Mouse (Mus musculus) kidney, adult 2 months (tissue): ENCODE data around the gene Ccdc65.

Experiments
- CTCF ChIP-seq: fragments of 200-500 bp; conservative IDR thresholded peaks from 2 replicates; pipeline ENCODE4 v1.5.1; 2011; ENCODE audit warnings: low read depth, mild to moderate bottlenecking, control low read depth, low read length, moderate library complexity, mixed read lengths; ENCODE audit not compliant: insufficient read depth, insufficient read length
- POLR2A ChIP-seq: fragments of 200-500 bp; IDR thresholded peaks from one replicate; pipeline ENCODE4 v1.6.1; 2011; ENCODE audit warnings: low read depth, low read length, control low read depth

DNA sequence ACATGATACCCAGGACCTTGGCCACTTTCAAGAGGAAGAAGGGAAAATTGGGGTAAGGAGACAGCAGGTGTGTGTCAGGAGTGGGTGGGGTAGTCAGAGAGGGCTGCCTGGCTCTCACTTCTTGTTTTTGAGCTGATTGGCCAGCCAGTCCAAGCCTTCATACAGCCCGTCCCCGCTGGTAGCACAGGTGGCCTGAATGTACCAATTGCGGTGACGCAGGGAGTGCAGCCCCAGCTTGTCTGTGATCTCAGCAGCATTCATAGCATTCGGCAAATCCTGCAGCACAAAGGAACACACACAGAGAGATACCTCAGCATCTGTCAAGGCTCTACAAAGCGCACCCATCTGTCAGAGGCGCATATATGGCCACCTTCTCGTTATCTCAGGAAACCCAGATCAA, 32.2 kb downstream of the Ccdc65 start:
- TF ChIP-seq POLR2A (no peak), CTCF (no peak)
